Mouse (Mus musculus) kidney, postnatal 0 days (tissue): ENCODE measurements around the gene Col20a1. TPM values are rescaled to one million over a fixed set of nuclear protein-coding genes. Genes with fewer than 3 reads are reported as not detected.
A peak's percentile ranks its signal among the peaks of the same experiment; 100 is the strongest.

Experiments used
- ATAC-seq: fragments of 200-750 bp; cut with Nextera tagmentation; replicated peaks from 2 replicates; pipeline ENCODE4 v1.8.0; 2017; ENCODE audit warnings: low read depth, moderate number of reproducible peaks, moderate TSS enrichment, moderate library complexity; ENCODE audit not compliant: low FRiP score
- DNase-seq: peaks from one replicate; pipeline ENCODE4 v3.0.0-alpha.2; 2016; ENCODE audit warnings: low spot score
- H3K27ac ChIP-seq: fragments of 300-500 bp; sonication (generic); 2 replicates; pipeline ENCODE4 v1.5.1; 2014; ENCODE audit warnings: mild to moderate bottlenecking
- H3K27me3 ChIP-seq: fragments of 300-500 bp; sonication (generic); 2 replicates; pipeline ENCODE4 v1.6.1; 2014; ENCODE audit warnings: low read length, mixed read lengths; ENCODE audit not compliant: insufficient read depth
- H3K36me3 ChIP-seq: fragments of 300-500 bp; sonication (generic); 2 replicates; pipeline ENCODE4 v1.6.1; 2014; ENCODE audit warnings: low read length, mixed read lengths; ENCODE audit not compliant: insufficient read depth
- H3K4me1 ChIP-seq: fragments of 300-500 bp; sonication (generic); replicated peaks from 2 replicates; pipeline ENCODE4 v1.6.1; 2014; ENCODE audit warnings: antibody characterized with exemption, low read length, mixed read lengths; ENCODE audit not compliant: insufficient read depth
- H3K4me2 ChIP-seq: fragments of 300-500 bp; sonication (generic); 2 replicates; pipeline ENCODE4 v1.6.1; 2014; ENCODE audit warnings: mild to moderate bottlenecking, low read length, moderate library complexity, mixed read lengths
- H3K4me3 ChIP-seq: fragments of 300-500 bp; sonication (generic); replicated peaks from 2 replicates; pipeline ENCODE4 v1.5.1; 2014; ENCODE audit warnings: low read depth, low read length
- H3K9ac ChIP-seq: fragments of 300-500 bp; sonication (generic); 2 replicates; pipeline ENCODE4 v1.6.1; 2014; ENCODE audit warnings: low read depth, low read length
- H3K9me3 ChIP-seq: fragments of 300-500 bp; sonication (generic); replicated peaks from 2 replicates; pipeline ENCODE4 v1.6.1; 2016; ENCODE audit warnings: low read length, inconsistent platforms, mixed read lengths
- CTCF ChIP-seq: IDR thresholded peaks from 2 replicates; pipeline ENCODE4 v1.5.1; 2016; ENCODE audit warnings: antibody characterized with exemption, low read depth, mild to moderate bottlenecking, moderate library complexity
- WGBS: fragments of 180-500 bp; shearing (Covaris S2); extraction: QIAGEN DNeasy Blood & Tissue Kit; methylation state at CpG from one replicate; pipeline ENCODE4 v1.1.7; 2014; 5-methylcytosine and 5-hydroxymethylcytosine counted together
- polyA plus RNA-seq: library from polyadenylated mRNA; unstranded; fragments of >200 nt; fragmentation: Nextera tagmentation; extraction: Ambion mirVana; gene quantifications from 2 replicates; pipeline ENCODE4 v1.2.1, GENCODE M21; 2015

Gene Col20a1
- polyA plus RNA-seq, 1 experiment from 2014 or later, result 0.34 TPM

- under 1% methylated on average over 57 of the region's 57 CpGs for WGBS
- H3K9me3 ChIP-seq, result no peaks in the 10 kb centered on the region
- H3K4me3 ChIP-seq, result peak within 1 kb of the TSS; percentile 76
- peak within 1 kb of the TSS; percentile 67 for H3K4me2 ChIP-seq
- peaks cover 17% of the 10 kb centered on the region for H3K36me3 ChIP-seq
- TF ChIP-seq CTCF, result no peak; the same call in none of the 2 replicates
- H3K4me1 ChIP-seq, result peaks cover 16% of the 10 kb centered on the region
- peak within 1 kb of the TSS; percentile 85 for H3K9ac ChIP-seq
- peak within 1 kb of the TSS; percentile 93 for H3K27ac ChIP-seq
- DNase-seq (peak; percentile 95), ATAC-seq (peak; percentile 91)
- H3K27me3 ChIP-seq, result no peaks in the 10 kb centered on the region
These were observed 19.1 kb upstream of the Col20a1 start, which contains the start of gene Arfgap1 for GRCm38 (mm10) chr2:180967010-180967763. TSS of gene Arfgap1 (plus strand) at chr2:180967225.

GRCm38 (mm10) chr2:180981133-180981532 lies 5.2 kb upstream of the Col20a1 start:
- ATAC-seq (no peak), DNase-seq (no peak)
- Histone ChIP-seq H3K4me1 (no peaks in the 10 kb centered on the region), H3K27ac (no peak overlapping the region), H3K4me3 (no peak overlapping the region), H3K4me2 (no peak overlapping the region), H3K9ac (no peak overlapping the region), H3K27me3 (no peaks in the 10 kb centered on the region), H3K36me3 (peaks cover 59% of the 10 kb centered on the region), H3K9me3 (no peaks in the 10 kb centered on the region)
- no peak for TF ChIP-seq CTCF
- WGBS, result 50% methylated on average over 6 of the region's 6 CpGs

DNA sequence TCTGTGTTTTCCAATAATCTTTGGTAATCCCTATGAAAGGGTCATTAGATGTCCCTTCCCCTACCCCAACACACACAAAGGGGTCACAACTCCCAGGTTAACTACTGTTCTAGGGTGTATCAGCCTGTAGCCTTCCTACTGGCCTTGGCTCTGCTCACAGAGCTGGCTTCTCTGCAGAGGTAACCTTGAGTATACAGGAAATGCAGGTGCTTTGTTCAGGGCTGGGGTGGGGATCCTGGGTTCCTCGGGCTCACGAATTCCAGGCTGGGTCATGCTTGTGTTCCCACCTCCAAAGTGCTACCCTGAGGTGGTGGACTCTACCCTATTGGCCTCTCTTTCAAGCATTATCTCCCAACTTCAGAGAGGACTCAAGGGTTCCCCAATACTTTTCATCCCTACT lies 700 bp upstream of the Col20a1 start:
- no peak overlapping the region for H3K9ac ChIP-seq
- no peaks in the 10 kb centered on the region for H3K9me3 ChIP-seq
- H3K27ac ChIP-seq, result no peak overlapping the region
- WGBS, result 79% methylated on average over 2 of the region's 2 CpGs
- no peaks in the 10 kb centered on the region for H3K27me3 ChIP-seq
- H3K4me1 ChIP-seq, result no peaks in the 10 kb centered on the region
- H3K36me3 ChIP-seq, result peaks cover 26% of the 10 kb centered on the region; the same call in 1 of the 2 replicates
- no peak overlapping the region for H3K4me2 ChIP-seq
- H3K4me3 ChIP-seq, result no peak overlapping the region
- ATAC-seq (no peak), DNase-seq (no peak)
- TF ChIP-seq CTCF, result no peak

DNA sequence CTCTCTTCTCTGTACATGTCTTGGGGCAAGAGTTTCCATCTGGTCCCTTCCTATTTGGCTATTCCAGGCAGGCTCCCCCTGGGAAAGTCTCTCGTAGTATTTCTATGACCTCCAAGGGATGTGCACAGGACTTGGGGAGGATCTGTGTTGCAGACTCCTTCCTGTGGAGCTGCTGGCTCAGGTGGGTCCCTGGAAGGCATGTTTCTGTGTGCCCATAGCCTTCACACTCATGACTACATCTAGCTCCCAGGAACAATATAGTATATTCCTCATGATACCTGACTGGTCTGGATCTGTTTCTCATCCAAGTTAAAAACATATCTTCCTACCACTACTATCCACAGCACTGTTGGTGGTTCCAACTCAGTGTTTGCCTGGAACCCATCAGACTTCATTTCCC lies 666 bp downstream of the Col20a1 start:
- no peak for ATAC-seq
- Histone ChIP-seq H3K4me2 (no peak overlapping the region), H3K27ac (no peak overlapping the region), H3K4me3 (no peak overlapping the region), H3K9me3 (no peaks in the 10 kb centered on the region), H3K36me3 (peaks cover 13% of the 10 kb centered on the region; the same call in 1 of the 2 replicates), H3K27me3 (no peaks in the 10 kb centered on the region), H3K4me1 (no peaks in the 10 kb centered on the region), H3K9ac (no peak overlapping the region)
- 67% methylated on average over 1 of the region's 1 CpGs for WGBS
- TF ChIP-seq CTCF, result no peak
- no peak for DNase-seq

DNA sequence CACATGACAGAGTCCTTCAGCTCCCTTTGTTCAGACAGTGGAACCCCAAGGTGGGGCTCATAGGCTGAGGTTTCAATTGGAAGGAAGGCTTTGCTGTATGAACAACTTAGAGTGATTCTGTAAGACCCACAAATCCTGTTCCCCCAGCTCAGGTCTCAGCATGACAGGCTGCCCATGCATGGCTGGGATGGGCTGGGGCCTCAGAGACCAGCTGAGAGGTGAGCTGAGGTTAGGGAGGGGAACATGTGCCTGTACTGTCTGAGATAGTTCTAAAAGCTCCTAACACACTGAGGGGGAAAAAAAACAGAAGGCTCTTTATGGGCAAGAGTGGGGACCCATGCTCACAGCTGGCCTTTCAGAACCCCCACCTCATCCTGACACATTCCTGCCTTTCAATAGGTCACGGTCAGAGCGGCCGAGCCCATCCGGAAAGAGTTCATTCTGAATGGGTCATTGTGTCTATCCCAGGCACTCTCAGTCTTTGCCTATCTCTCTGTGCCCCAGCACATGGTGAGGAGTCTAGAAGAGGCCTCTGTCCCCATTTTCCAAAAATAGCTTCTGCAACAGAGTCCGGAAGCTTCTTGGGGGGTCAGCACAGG lies 1.2 kb downstream of the Col20a1 start:
- no peak for ATAC-seq
- Histone ChIP-seq H3K27ac (no peak overlapping the region), H3K9ac (no peak overlapping the region), H3K9me3 (no peaks in the 10 kb centered on the region), H3K27me3 (no peaks in the 10 kb centered on the region), H3K4me1 (no peaks in the 10 kb centered on the region), H3K36me3 (0 out of 2 replicates have a peak, but pooled peaks cover 8% of the 10 kb centered on the region), H3K4me3 (no peak overlapping the region), H3K4me2 (no peak overlapping the region)
- no peak for TF ChIP-seq CTCF
- WGBS, result 77% methylated on average over 5 of the region's 5 CpGs
- no peak for DNase-seq

GRCm38 (mm10) chr2:180988347-180988913 lies 2.1 kb downstream of the Col20a1 start:
- DNase-seq (no peak), ATAC-seq (no peak; the same call in 1 of the 2 replicates)
- no peak overlapping the region for H3K4me3 ChIP-seq
- no peaks in the 10 kb centered on the region for H3K9me3 ChIP-seq
- no peak overlapping the region for H3K27ac ChIP-seq
- H3K27me3 ChIP-seq, result no peaks in the 10 kb centered on the region
- H3K36me3 ChIP-seq, result 0 out of 2 replicates have a peak, but pooled peaks cover 2% of the 10 kb centered on the region
- H3K9ac ChIP-seq, result no peak overlapping the region
- 69% methylated on average over 3 of the region's 3 CpGs for WGBS
- H3K4me2 ChIP-seq, result no peak overlapping the region
- no peaks in the 10 kb centered on the region for H3K4me1 ChIP-seq
- peak; percentile 15; the same call in 1 of the 2 replicates for TF ChIP-seq CTCF
